Comparison of ENCODE assay signal across 16 mouse cellular contexts in the genomic region with DNA sequence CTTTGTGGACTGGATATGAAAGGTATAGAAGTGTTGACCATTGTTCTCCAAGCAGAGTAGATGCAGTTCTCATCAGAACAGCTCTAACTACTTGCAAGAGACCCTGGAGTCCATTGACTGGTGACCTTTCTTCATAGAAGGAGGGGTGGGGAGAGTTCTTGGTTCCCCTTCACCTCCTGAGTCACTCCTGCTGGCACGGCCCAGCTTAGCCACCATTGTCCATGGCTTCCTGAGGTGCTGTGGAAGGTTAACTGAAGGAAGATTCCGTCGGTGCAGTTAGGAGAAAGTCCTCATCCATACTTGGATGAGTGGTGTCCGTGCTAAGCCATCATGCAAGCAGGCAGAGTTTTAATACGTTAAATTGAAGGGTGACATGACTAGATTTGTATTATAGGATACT. TPM values are rescaled to one million over a fixed set of nuclear protein-coding genes. Genes with fewer than 3 reads are reported as not detected.
DNase-seq lines count a peak whose midpoint lies in the region; ATAC-seq and TF ChIP-seq lines count a peak whose summit lies in the region.
"Had no signal": no experiment of that assay in that cellular context is flagged by ENCODE, and none has a peak within 500 bp of the region (broad histone marks: within the 10 kb centered on the region; RNA-seq: fewer than 3 reads in every experiment).

No protein-coding gene starts in this region.

- peak overlapping the region; percentile 3; the same call in 1 of the 2 replicates for H3K27ac ChIP-seq in layer of hippocampus, adult 2 months
- H3K27ac ChIP-seq in neural tube, embryonic 15.5 days (replicated peaks), result no peak overlapping the region
- H3K27ac ChIP-seq: embryonic facial prominence, embryonic 10.5 days; embryonic facial prominence, embryonic 12.5 days; forebrain, embryonic 13.5 days; forebrain, embryonic 15.5 days had no signal

- H3K27me3 ChIP-seq in neural tube, embryonic 15.5 days (replicated peaks), result no peaks in the 10 kb centered on the region
- H3K27me3 ChIP-seq: embryonic facial prominence, embryonic 12.5 days; forebrain, embryonic 13.5 days; forebrain, embryonic 15.5 days had no signal

- no peak overlapping the region for H3K4me2 ChIP-seq in neural tube, embryonic 15.5 days
- H3K4me2 ChIP-seq: embryonic facial prominence, embryonic 12.5 days; forebrain, embryonic 13.5 days; forebrain, embryonic 15.5 days had no signal

- peak; percentile 92 for DNase-seq in heart, adult 11 months
- DNase-seq in heart, postnatal 25 days (ENCODE audit: low spot score), result no peak
- no peak for DNase-seq in layer of hippocampus, adult 2 months (ENCODE audit: low spot score in 2 of 2)
- DNase-seq in layer of hippocampus, postnatal 10 days (ENCODE audit: low spot score in 2 of 2), result no peak
- peak; percentile 5 for DNase-seq in neural tube, embryonic 10.5 days (ENCODE audit: extremely low spot score, low spot score)
- no peak for DNase-seq in right cerebral cortex, postnatal 4 days
- DNase-seq: adrenal gland, adult 2 months; adrenal gland, postnatal 10 days; adrenal gland, postnatal 25 days; cerebellum, adult 11-12 months; cerebellum, adult 9-10 months had no signal

- TF ChIP-seq CTCF in layer of hippocampus, adult 2 months (conservative IDR thresholded peaks at IDR 0.05), result no peak

- H3K9me3 ChIP-seq in neural tube, embryonic 15.5 days (replicated peaks), result no peaks in the 10 kb centered on the region
- H3K9me3 ChIP-seq: embryonic facial prominence, embryonic 10.5 days; embryonic facial prominence, embryonic 12.5 days; forebrain, embryonic 13.5 days; forebrain, embryonic 15.5 days had no signal

- H3K4me3 ChIP-seq in layer of hippocampus, adult 2 months, result no peak overlapping the region
- H3K4me3 ChIP-seq in neural tube, embryonic 15.5 days (replicated peaks), result no peak overlapping the region
- H3K4me3 ChIP-seq: embryonic facial prominence, embryonic 10.5 days; embryonic facial prominence, embryonic 12.5 days; forebrain, embryonic 13.5 days; forebrain, embryonic 15.5 days had no signal

- no peaks in the 10 kb centered on the region for H3K36me3 ChIP-seq in neural tube, embryonic 15.5 days
- H3K36me3 ChIP-seq: embryonic facial prominence, embryonic 10.5 days; embryonic facial prominence, embryonic 12.5 days; forebrain, embryonic 15.5 days had no signal

- no peak overlapping the region for H3K9ac ChIP-seq in neural tube, embryonic 15.5 days (replicated peaks)
- H3K9ac ChIP-seq: embryonic facial prominence, embryonic 12.5 days; forebrain, embryonic 13.5 days; forebrain, embryonic 15.5 days had no signal

- H3K4me1 ChIP-seq in neural tube, embryonic 15.5 days, result peaks cover 25% of the 10 kb centered on the region

- 92% methylated on average over 5 of the region's 5 CpGs for WGBS in neural tube, embryonic 15.5 days

- intact Hi-C loops in heart, postnatal 25 days (cut with DNase I), result no loop called here

- no peak for ATAC-seq in neural tube, embryonic 15.5 days (ENCODE audit: low FRiP score)
- ATAC-seq: forebrain, embryonic 13.5 days had no signal

RNA-seq across cellular contexts. Expression of a gene that starts 17.8 kb away (rescaled TPM):
- 10 to 100 TPM; 15.9 to 19.0 TPM for total RNA-seq in heart, postnatal 25 days (2021)
- total RNA-seq in layer of hippocampus, adult 2 months (2021), result 10 to 100 TPM; 82.6 to 87.3 TPM
- 10 to 100 TPM; 56.4 to 64.3 TPM for total RNA-seq in layer of hippocampus, postnatal 10 days (2021)
- polyA plus RNA-seq in neural tube, embryonic 15.5 days (2015; fragmentation: Nextera tagmentation; extraction: Ambion mirVana), result 7.5 and 7.8 TPM in 2 replicates

Comparison
In these comparisons a context has a peak if more than half of its experiments do, and no peak if none do; other contexts are left out.
1. DNase-seq: peak in heart, adult 11 months (single experiment) and neural tube, embryonic 10.5 days (single experiment); none in heart, postnatal 25 days (single experiment), layer of hippocampus, adult 2 months (0 of 2), layer of hippocampus, postnatal 10 days (0 of 2) and right cerebral cortex, postnatal 4 days (single experiment).